20 mouse cellular contexts compared by ENCODE assay signal in genomic region chr12:101793221-101793621, GRCm38 (mm10). TPM values are rescaled to one million over a fixed set of nuclear protein-coding genes. Genes with fewer than 3 reads are reported as not detected.
A peak's percentile ranks its signal among the peaks of the same experiment; 100 is the strongest.
DNase-seq lines count a peak whose midpoint lies in the region; ATAC-seq and TF ChIP-seq lines count a peak whose summit lies in the region.
"Had no signal": no experiment of that assay in that cellular context is flagged by ENCODE, and none has a peak within 500 bp of the region (broad histone marks: within the 10 kb centered on the region; RNA-seq: fewer than 3 reads in every experiment).

No protein-coding gene starts in this region.

- H3K4me1 ChIP-seq in lung, embryonic 16.5 days (replicated peaks; ENCODE audit: control insufficient read depth, insufficient read depth, low read length) = no peaks in the 10 kb centered on the region
- no peaks in the 10 kb centered on the region for H3K4me1 ChIP-seq in forebrain, postnatal 0 days (ENCODE audit: insufficient read depth)
- no peaks in the 10 kb centered on the region for H3K4me1 ChIP-seq in forebrain, embryonic 13.5 days
- H3K4me1 ChIP-seq: embryonic facial prominence, embryonic 12.5 days; heart, embryonic 15.5 days; hindbrain, embryonic 10.5 days; liver, embryonic 12.5 days; midbrain, embryonic 10.5 days had no signal

- no peak overlapping the region for H3K4me2 ChIP-seq in lung, embryonic 16.5 days (ENCODE audit: low read depth, low read length)
- H3K4me2 ChIP-seq in forebrain, postnatal 0 days (ENCODE audit: low read depth) = no peak overlapping the region
- H3K4me2 ChIP-seq in forebrain, embryonic 13.5 days = no peak overlapping the region
- H3K4me2 ChIP-seq: embryonic facial prominence, embryonic 12.5 days; heart, embryonic 15.5 days; liver, embryonic 12.5 days had no signal

- no peak overlapping the region for H3K9ac ChIP-seq in lung, embryonic 16.5 days (ENCODE audit: low read length)
- H3K9ac ChIP-seq in forebrain, postnatal 0 days = no peak overlapping the region
- H3K9ac ChIP-seq in forebrain, embryonic 13.5 days = no peak overlapping the region
- H3K9ac ChIP-seq: embryonic facial prominence, embryonic 12.5 days; heart, embryonic 15.5 days; liver, embryonic 12.5 days had no signal

- H3K36me3 ChIP-seq in lung, embryonic 16.5 days (ENCODE audit: control insufficient read depth, insufficient read depth, low read length) = no peaks in the 10 kb centered on the region
- no peaks in the 10 kb centered on the region for H3K36me3 ChIP-seq in forebrain, postnatal 0 days (ENCODE audit: insufficient read depth)
- no peaks in the 10 kb centered on the region for H3K36me3 ChIP-seq in forebrain, embryonic 13.5 days (ENCODE audit: poor library complexity, severe bottlenecking)
- H3K36me3 ChIP-seq: embryonic facial prominence, embryonic 12.5 days; heart, embryonic 15.5 days; hindbrain, embryonic 10.5 days; liver, embryonic 12.5 days; midbrain, embryonic 10.5 days had no signal

- peak; percentile 14 for DNase-seq in adrenal gland, adult 8-10 months
- DNase-seq in adrenal gland, postnatal 25 days = no peak
- peak; percentile 64 for DNase-seq in Muller cell, postnatal 12 days (ENCODE audit: inconsistent ontology term)
- peak; percentile 55 to 65 for DNase-seq in kidney, adult 8-10 months
- no peak for DNase-seq in thymus, adult 18-20 months
- DNase-seq in forebrain, postnatal 0 days = no peak
- DNase-seq: cerebellum, adult 8-10 months; gastrocnemius, adult 2 months; heart, adult 18-20 months had no signal

- no peak overlapping the region for H3K27ac ChIP-seq in lung, embryonic 16.5 days (ENCODE audit: low read length)
- H3K27ac ChIP-seq in forebrain, postnatal 0 days (ENCODE audit: low read depth, low read length) = no peak overlapping the region
- H3K27ac ChIP-seq in forebrain, embryonic 13.5 days = no peak overlapping the region
- H3K27ac ChIP-seq: embryonic facial prominence, embryonic 12.5 days; gastrocnemius, adult 2 months; heart, embryonic 15.5 days; hindbrain, embryonic 10.5 days; left cerebral cortex, adult 2 months; liver, embryonic 12.5 days; midbrain, embryonic 10.5 days; stomach, postnatal 0 days had no signal

- H3K9me3 ChIP-seq in lung, embryonic 16.5 days (ENCODE audit: control insufficient read depth, low read length) = no peaks in the 10 kb centered on the region
- H3K9me3 ChIP-seq in forebrain, postnatal 0 days (ENCODE audit: low read length) = no peaks in the 10 kb centered on the region
- no peaks in the 10 kb centered on the region for H3K9me3 ChIP-seq in forebrain, embryonic 13.5 days (replicated peaks)
- H3K9me3 ChIP-seq: embryonic facial prominence, embryonic 12.5 days; heart, embryonic 15.5 days; hindbrain, embryonic 10.5 days; liver, embryonic 12.5 days; midbrain, embryonic 10.5 days had no signal

- ATAC-seq in lung, embryonic 16.5 days (ENCODE audit: low read depth) = 0 out of 2 replicates have a peak, but pooled peaks have one; percentile 26
- no peak for ATAC-seq in forebrain, postnatal 0 days
- no peak for ATAC-seq in forebrain, embryonic 13.5 days
- ATAC-seq: activated CD4-positive, CD25-positive, alpha-beta regulatory T cell, adult 4 months; liver, embryonic 12.5 days; Patski had no signal

- WGBS in lung, embryonic 16.5 days = 56% methylated on average over 5 of the region's 5 CpGs
- WGBS in forebrain, postnatal 0 days = 84% methylated on average over 5 of the region's 5 CpGs
- 83% methylated on average over 5 of the region's 5 CpGs for WGBS in forebrain, embryonic 13.5 days

- H3K4me3 ChIP-seq in lung, embryonic 16.5 days (ENCODE audit: low read length) = no peak overlapping the region
- no peak overlapping the region for H3K4me3 ChIP-seq in forebrain, postnatal 0 days (ENCODE audit: low read depth, low read length)
- H3K4me3 ChIP-seq in forebrain, embryonic 13.5 days = no peak overlapping the region
- H3K4me3 ChIP-seq: embryonic facial prominence, embryonic 12.5 days; gastrocnemius, adult 2 months; heart, embryonic 15.5 days; hindbrain, embryonic 10.5 days; left cerebral cortex, adult 2 months; liver, embryonic 12.5 days; midbrain, embryonic 10.5 days had no signal

- no peaks in the 10 kb centered on the region for H3K27me3 ChIP-seq in lung, embryonic 16.5 days (ENCODE audit: control insufficient read depth, insufficient read depth, low read depth, low read length)
- no peaks in the 10 kb centered on the region for H3K27me3 ChIP-seq in forebrain, postnatal 0 days (ENCODE audit: insufficient read depth, low read length)
- no peaks in the 10 kb centered on the region for H3K27me3 ChIP-seq in forebrain, embryonic 13.5 days
- H3K27me3 ChIP-seq: embryonic facial prominence, embryonic 12.5 days; heart, embryonic 15.5 days; liver, embryonic 12.5 days; Patski had no signal

- no peak for TF ChIP-seq CTCF in forebrain, postnatal 0 days (IDR thresholded peaks at IDR 0.05; ENCODE audit: low read depth)

RNA-seq across cellular contexts. Expression of gene Fbln5, which starts 25.6 kb away (rescaled TPM):
- total RNA-seq in adrenal gland, adult 8-10 months (2022) = 10 to 100 TPM; 37.6 to 66.7 (median 58.3) TPM
- total RNA-seq in adrenal gland, postnatal 25 days (2021) = 50.9 and 55.6 TPM in 2 replicates
- 180 and 194 TPM in 2 replicates for polyA plus RNA-seq in lung, embryonic 16.5 days (2015; fragmentation: Nextera tagmentation; extraction: Ambion mirVana)
- total RNA-seq in forebrain, postnatal 0 days (2014; rRNA removed) = 4.2 and 7.5 TPM in 2 replicates
- 14.0 and 15.6 TPM in 2 replicates for polyA plus RNA-seq in forebrain, postnatal 0 days (2015; fragmentation: Nextera tagmentation; extraction: Ambion mirVana)
- 2.5 and 3.2 TPM in 2 replicates for polyA plus RNA-seq in forebrain, embryonic 13.5 days (2015; fragmentation: Nextera tagmentation; extraction: Ambion mirVana)
- polyA plus RNA-seq: activated CD4-positive, CD25-positive, alpha-beta regulatory T cell, adult 4 months had no signal

Comparison
In these comparisons a context has a peak if more than half of its experiments do, and no peak if none do; other contexts are left out.
1. DNase-seq: peak in adrenal gland, adult 8-10 months (single experiment), Muller cell, postnatal 12 days (single experiment) and kidney, adult 8-10 months (2 of 2); none in adrenal gland, postnatal 25 days (single experiment), thymus, adult 18-20 months (0 of 2) and forebrain, postnatal 0 days (single experiment).